Mouse (Mus musculus): Measurements from ENCODE around the gene Shroom4. TPM values are rescaled to one million over a fixed set of nuclear protein-coding genes. Genes with fewer than 3 reads are reported as not detected.

Shroom4 gene
- polyA plus RNA-seq, 1 experiment: not detected

DNA sequence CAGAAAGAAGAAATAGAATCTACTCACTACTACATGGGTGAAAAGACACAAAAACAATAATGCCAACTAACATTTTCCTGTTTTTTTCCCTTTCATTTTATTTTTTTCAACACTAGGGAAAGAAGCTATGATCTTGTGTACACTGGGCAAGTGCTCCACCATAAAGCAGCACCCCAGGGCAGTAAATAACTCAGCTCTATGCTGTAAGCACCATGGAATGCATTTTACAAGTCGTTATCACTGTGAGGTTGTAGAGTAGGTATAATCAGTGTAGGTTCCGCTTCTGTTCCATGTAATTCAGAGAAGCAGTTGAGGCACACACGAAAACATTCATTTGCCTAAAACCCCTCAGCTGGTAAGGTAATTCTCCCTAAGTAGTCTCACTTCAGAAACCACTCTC lies 194.5 kb downstream of the Shroom4 start:
- TF ChIP-seq GATA1 (IDR thresholded peaks at IDR 0.05; ENCODE audit: low read length): no peak

DNA sequence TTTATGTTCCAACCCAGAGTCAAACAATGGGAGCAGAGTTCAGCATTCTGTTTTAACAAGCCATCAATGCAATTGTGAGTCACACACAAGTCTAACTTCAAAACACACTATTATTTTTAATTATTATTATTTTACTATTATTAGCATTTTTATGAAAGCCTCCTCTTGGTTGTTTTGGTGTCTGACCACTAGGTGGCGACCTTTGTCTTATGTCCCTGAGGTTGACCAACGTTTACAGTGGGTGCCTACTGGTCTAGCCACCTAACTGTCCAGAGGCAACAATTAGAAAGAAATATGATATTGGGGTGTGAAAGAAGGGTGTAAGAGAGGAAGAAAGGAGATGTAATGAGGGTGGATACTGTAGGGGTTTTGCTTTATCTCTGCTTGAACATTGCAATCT lies 254.4 kb downstream of the Shroom4 start:
- TF ChIP-seq GATA1 (IDR thresholded peaks at IDR 0.05; ENCODE audit: low read length): no peak

DNA sequence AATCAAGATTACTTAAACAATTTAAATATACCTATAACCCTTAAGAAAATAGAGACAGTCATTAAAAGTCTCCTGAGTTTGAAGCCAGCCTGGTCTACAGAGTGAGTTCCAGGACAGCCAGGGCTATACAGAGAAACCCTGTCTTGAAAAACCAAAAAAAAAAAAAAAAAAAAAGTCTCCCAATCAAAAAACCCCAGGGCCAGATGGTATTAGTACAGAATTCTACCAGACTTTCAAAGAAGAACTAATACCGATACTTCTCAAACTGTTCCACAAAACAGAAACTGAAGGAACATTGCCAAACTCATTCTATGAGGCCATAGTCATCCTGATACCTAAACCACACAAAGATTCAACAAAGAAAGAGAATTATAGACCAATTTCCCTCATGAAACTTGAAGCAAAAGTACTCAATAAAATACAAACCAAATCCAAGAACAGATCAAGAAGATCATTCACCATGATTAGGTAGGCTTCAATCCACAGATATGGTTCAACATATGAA lies 259.2 kb downstream of the Shroom4 start:
- no peak for TF ChIP-seq GATA1 (IDR thresholded peaks at IDR 0.05; ENCODE audit: low read length)

Other genes with a start within 250 kb of the Shroom4 start
- not detected in 2 replicates for gene Nudt10, start 226.8 kb upstream of the Shroom4 start, polyA plus RNA-seq (2012)
- gene Bmp15, start 79.1 kb upstream of the Shroom4 start, polyA plus RNA-seq (2012): not detected in 2 replicates